Mouse (Mus musculus): Measurements from ENCODE around the gene Cryzl1.

GRCm38 (mm10) chr16:91717399-91717798, 11.4 kb downstream of the Cryzl1 start:
- TF ChIP-seq GATA1 (IDR thresholded peaks at IDR 0.05; ENCODE audit: borderline replicate concordance, low read length) (no peak), CTCF (IDR thresholded peaks at IDR 0.05; ENCODE audit: low read depth, low read length) (no peak), TAL1 (conservative IDR thresholded peaks at IDR 0.05; ENCODE audit: low read depth, low read length) (no peak), POLR2AphosphoS5 (IDR thresholded peaks at IDR 0.05; ENCODE audit: insufficient replicate concordance, low read depth, low read length) (no peak)
